Comparison of ENCODE assay signal across 8 mouse cellular contexts in the genomic region with DNA sequence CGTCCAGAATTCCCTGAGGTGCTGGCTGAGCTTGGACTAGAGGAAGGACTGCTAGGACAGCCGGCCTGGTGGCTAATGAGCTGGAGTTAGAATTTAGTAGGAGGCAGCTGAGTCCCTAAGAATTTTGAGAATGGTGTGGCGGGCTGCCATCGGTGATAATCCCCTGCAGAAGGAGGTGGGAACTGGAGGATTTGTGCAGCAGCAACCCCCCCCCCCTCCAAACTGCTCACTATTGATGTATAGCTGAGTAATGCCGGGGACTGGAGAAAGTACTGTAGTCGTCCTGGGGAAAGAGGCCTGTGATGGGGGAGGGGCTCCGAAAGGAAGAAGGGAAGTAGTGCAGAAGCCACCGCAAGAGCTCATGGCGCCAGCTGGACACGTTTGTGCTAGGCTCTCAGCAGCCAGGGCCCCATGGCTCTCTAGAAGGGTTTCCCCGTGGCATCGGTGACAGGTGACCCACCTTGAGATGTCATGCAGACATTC. TPM values are rescaled to one million over a fixed set of nuclear protein-coding genes. Genes with fewer than 3 reads are reported as not detected.
DNase-seq lines count a peak whose midpoint lies in the region; ATAC-seq lines count a peak whose summit lies in the region.

No protein-coding gene starts in this region.

- no peaks in the 10 kb centered on the region for H3K36me3 ChIP-seq in forebrain, embryonic 16.5 days (ENCODE audit: control insufficient read depth, insufficient read depth)
- no peaks in the 10 kb centered on the region for H3K36me3 ChIP-seq in lung, embryonic 15.5 days

- no peak overlapping the region for H3K4me3 ChIP-seq in forebrain, embryonic 16.5 days (replicated peaks; ENCODE audit: low read length)
- H3K4me3 ChIP-seq in lung, embryonic 15.5 days = peak overlapping the region; percentile 57

- H3K9me3 ChIP-seq in forebrain, embryonic 16.5 days (ENCODE audit: control insufficient read depth, low read length) = no peaks in the 10 kb centered on the region
- no peaks in the 10 kb centered on the region for H3K9me3 ChIP-seq in lung, embryonic 15.5 days

- 6% methylated on average over 12 of the region's 12 CpGs for WGBS in forebrain, embryonic 16.5 days
- 11% methylated on average over 12 of the region's 12 CpGs for WGBS in lung, embryonic 15.5 days

- H3K4me2 ChIP-seq in forebrain, embryonic 16.5 days (ENCODE audit: low read length) = no peak overlapping the region; the same call in 1 of the 2 replicates
- peak overlapping the region; percentile 95 for H3K4me2 ChIP-seq in lung, embryonic 15.5 days

- H3K27me3 ChIP-seq in forebrain, embryonic 16.5 days (replicated peaks; ENCODE audit: control insufficient read depth, insufficient read depth, low read length) = peaks cover 51% of the 10 kb centered on the region
- H3K27me3 ChIP-seq in lung, embryonic 15.5 days = peaks cover 74% of the 10 kb centered on the region

- DNase-seq in gastrocnemius, postnatal 25 days = peak; percentile 20
- DNase-seq in gastrocnemius, postnatal 10 days = no peak
- peak; percentile 31 for DNase-seq in Muller cell, postnatal 12 days (ENCODE audit: inconsistent ontology term)
- no peak for DNase-seq in testis, postnatal 10 days (ENCODE audit: low spot score)
- DNase-seq in adrenal gland, postnatal 10 days = no peak

- no peak overlapping the region for H3K27ac ChIP-seq in forebrain, embryonic 16.5 days (ENCODE audit: low read length)
- H3K27ac ChIP-seq in lung, embryonic 15.5 days = no peak overlapping the region

- H3K9ac ChIP-seq in forebrain, embryonic 16.5 days (replicated peaks; ENCODE audit: low read depth, low read length) = 0 out of 2 replicates have a peak overlapping the region, but pooled peaks have one; percentile 9
- no peak overlapping the region for H3K9ac ChIP-seq in lung, embryonic 15.5 days

- ATAC-seq in forebrain, embryonic 16.5 days = no peak
- ATAC-seq in lung, embryonic 15.5 days (ENCODE audit: borderline replicate concordance, extremely low read depth, low FRiP score, low TSS enrichment) = no peak
- ATAC-seq in erythroblast, adult 5-6 weeks (replicated peaks; ENCODE audit: low FRiP score, poor library complexity, severe bottlenecking) = no peak

- peaks cover 29% of the 10 kb centered on the region for H3K4me1 ChIP-seq in forebrain, embryonic 16.5 days (replicated peaks; ENCODE audit: control insufficient read depth, insufficient read depth, low read length)
- H3K4me1 ChIP-seq in lung, embryonic 15.5 days = peaks cover 27% of the 10 kb centered on the region

RNA-seq across cellular contexts. Expression of a gene that starts 2.6 kb away (rescaled TPM):
- under 1 TPM; 0.10 to 0.38 TPM for total RNA-seq in gastrocnemius, postnatal 25 days (2021)
- total RNA-seq in gastrocnemius, postnatal 10 days (2021) = 1 to 10 TPM; 2.0 to 2.5 TPM
- polyA plus RNA-seq in forebrain, embryonic 16.5 days (2015; fragmentation: Nextera tagmentation; extraction: Ambion mirVana) = 0.90 and 1.3 TPM in 2 replicates
- 3.9 and 4.1 TPM in 2 replicates for polyA plus RNA-seq in lung, embryonic 15.5 days (2015; fragmentation: Nextera tagmentation; extraction: Ambion mirVana)
- total RNA-seq in erythroblast, adult 5-6 weeks (2015; ENCODE audit: low replicate concordance) = not detected in 2 replicates
- total RNA-seq in erythroblast, adult 5-6 weeks (2017; ENCODE audit: low replicate concordance) = 0.42 TPM in 1 of 2 replicates, not detected in the other
- total RNA-seq in adrenal gland, postnatal 10 days (2021) = 1 to 10 TPM in 1 of 2 experiments, under 1 TPM in 1; 0.78 to 1.3 TPM

Comparison
In these comparisons a context has a peak if more than half of its experiments do, and no peak if none do; other contexts are left out.
1. DNase-seq: peak in gastrocnemius, postnatal 25 days (single experiment) and Muller cell, postnatal 12 days (single experiment); none in gastrocnemius, postnatal 10 days (single experiment), testis, postnatal 10 days (single experiment) and adrenal gland, postnatal 10 days (single experiment).